Mouse (Mus musculus) kidney, adult 9 months (tissue): ENCODE measurements around the gene Eps15.

Experiments used
- DNase-seq: peaks from one replicate; pipeline ENCODE4 v3.0.0; 2022

Eps15 gene

DNA sequence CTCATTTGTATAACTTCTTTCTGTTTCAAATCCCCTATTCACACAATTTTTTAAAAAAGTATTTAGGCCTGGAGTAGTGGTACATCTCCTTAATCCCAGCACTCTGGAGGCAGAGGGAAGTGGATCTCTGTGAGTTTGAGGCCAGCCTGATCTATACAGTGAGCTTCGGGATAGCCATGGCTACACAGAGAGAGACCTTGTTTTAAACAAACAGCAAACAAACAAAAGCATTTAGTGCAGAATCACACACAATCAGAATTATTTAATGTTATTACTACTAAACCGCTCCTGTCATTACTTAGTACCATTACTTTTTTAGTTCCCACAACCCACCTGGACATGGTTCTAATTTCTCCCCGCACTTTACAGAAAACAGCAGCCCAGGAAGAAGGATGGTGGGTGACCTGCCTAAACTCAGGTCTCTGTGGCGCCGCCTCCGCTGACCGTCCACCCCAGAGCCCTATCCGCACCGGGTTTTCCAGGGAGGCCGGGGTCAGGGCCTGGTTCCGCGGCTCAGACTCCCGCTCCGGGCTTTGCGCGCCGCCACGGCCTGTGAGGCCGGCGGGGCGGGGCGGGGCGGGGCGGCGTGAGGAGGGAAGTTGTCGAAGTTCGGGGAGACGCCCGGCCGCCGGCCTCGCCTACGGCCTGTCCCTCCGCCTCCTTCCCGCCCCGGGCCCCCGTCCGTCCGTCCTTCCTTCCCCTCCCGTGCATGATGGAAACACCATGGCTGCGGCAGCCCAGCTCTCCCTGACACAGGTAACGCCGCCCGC is at the start of gene Eps15:
Gene Eps15, plus strand, starts transcription at position 580 of the 770 bp plus-strand sequence.
- DNase-seq, result peak; percentile 94

DNA sequence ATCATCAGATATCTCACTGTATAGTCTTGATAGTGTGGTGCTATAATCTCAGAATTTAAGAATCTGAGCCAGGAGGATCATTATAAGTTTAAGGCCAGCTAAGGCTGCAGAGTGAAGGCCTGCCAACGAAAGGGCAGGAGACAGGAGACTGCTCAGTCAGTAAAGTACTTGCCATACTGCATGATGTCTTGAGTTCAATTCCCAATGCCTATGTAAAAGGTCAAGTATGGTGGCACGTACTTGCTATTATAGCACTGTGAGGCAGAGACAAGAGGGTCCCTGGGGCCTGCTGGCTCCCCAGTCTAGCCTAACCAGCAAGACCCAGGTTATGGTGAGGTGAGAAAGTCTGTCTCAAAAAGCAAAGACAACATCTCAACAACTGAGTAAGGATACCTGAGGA is 45.9 kb upstream of the Eps15 start, which contains the start of gene Calr4:
Gene Calr4, plus strand, starts transcription at position 301 of the 400 bp plus-strand sequence.
- no peak for DNase-seq

DNA sequence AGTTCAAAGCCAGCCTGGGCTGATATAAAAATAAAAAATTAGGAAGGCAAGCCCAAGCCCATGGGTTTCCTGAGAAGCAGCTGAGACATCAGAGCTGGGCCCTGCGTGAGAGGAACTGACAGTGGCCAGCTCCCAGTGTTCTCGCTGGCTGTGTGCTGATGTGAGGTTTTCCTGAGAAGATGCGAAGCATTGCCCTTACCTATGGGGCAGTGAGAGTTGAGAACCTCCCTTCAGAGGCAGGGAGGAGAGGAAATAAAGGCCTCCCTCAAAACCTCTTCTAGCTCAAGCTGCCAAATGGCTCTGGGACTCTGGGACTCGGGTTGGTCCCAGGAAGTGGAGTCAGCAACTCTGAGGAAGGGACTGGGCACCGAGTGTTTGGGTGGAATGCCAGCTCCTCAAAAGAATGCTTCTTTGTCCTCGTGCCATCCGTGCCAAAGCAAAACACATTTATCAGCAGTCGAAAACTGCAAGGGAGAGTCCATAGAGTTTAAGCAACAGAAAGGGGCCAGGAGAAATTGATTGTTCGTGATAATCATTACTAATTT is 45.2 kb upstream of the Eps15 start:
- DNase-seq, result no peak

DNA sequence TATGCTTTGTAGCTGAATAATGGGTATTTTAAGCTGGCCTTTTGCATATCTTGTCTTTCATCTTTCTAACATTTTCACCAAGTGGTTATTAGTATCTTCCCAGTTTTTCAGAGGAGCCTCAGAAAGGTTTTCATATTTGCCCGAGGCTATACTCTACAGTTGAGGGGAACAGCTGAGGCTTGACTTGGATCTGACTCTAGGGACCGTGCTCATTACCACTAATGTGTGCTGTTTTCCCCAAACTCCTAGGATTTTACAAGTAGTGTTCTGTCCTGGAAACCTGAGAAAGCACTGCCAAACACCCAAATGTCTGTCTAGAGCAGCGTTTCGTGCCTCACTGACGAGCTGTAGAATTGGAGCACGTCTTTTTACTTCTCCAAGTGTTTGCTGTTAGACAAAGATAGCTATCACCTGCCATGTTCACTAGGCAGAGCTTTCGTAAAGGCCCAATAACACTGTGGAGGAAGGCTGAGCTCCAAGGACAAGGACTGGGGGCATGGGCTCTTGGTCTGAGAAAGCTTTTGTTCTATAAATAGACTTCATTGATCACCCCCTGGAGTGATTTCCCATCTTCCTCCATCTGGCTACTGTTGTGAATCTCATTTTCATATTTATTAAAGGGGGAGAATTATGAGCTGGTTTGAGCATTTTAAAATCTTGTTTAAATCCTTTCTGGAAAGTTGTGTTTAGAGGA is 43.7 kb upstream of the Eps15 start:
- no peak for DNase-seq

DNA sequence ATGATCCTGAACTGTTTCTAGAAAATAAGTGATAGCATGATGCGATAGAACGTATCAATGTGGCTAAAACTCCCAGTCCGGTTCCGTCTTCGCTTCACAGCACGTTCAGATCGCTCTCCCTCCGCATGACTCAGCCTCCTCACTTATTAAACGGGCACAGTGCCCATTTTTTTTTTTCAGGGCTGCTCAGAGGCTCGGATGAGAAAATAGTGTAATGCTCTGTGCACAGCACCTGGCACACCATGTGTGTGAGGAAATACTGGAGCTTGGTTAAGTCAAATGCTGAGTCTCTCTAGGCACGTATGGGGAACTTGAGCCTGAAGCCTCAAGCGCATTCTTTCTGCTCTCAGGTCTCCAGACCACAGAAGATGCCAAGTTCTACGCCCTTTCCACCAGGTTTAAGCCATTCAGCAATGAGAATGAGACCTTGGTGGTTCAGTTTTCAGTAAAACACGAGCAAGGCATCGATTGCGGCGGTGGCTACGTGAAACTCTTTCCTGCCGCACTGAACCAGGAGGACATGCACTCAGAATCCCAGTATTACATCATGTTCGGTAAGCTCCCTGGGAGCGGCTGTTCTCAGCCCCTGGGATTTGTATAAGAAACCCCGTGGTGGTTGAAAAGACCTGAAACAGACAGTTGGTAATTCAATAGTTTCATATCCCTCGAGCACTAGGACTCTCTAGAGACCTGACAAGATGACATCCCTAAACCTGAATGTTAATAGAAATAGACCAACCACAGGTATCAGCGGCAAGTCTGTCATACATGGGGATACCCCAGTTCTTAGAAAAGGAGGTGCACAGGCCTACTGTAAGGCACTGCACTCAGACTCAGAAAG is 41.4 kb upstream of the Eps15 start:
- peak; percentile 73 for DNase-seq

DNA sequence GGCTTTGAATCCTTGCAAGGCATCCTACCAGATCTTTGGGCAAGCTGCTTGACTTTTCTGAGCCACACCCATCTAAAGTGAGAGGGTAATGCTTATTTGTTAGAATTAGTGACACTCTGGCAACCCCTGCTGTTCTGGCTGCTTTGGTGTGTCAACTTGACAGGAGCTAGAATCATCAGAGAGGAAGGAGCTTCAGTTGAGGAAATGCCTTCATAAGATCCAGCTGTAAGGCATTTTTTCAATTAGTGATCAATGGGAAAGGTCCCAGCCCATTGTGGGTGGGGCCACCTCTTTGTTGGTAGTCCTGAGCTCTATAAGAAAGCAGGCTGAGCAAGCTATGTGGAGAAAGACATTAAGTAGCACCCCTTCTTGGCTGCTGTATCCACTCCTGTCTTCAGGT is 38.8 kb upstream of the Eps15 start:
- no peak for DNase-seq

DNA sequence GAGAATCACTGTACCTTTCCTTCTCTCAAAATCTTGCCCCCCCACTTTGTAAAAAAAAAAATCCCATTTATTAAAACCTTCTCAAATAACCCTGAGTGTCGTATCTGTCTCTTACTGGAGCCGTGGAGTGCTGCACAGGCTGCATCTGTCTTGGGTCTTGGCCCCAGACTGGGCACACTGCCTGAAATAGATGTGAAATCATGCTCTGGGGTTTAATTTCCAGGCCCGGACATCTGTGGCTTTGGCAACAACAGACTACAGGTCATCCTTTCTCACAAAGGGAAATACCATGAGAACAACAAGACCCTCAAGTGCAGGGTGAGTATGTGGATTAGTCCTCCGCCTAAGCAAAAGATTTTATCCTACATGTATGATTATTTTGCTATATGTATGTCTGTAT is 38.1 kb upstream of the Eps15 start:
- no peak for DNase-seq

DNA sequence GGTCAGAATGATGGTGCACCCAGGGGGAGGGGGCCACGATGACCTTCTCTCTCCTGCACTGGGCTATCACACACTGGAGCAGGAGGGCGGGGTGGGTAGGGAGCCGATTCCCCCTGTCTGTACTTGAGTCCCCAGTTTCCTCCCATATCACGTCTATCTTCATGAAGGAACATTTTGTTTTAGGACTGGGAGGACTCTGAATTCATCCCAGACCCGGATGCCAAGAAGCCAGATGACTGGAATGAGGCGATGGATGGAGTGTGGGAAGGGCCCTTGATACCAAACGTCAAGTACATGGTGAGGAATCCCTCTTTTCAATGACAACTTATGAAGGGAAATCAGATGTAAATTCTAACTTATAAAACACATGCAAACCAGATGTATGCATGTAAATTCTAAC is 35.6 kb upstream of the Eps15 start:
- no peak for DNase-seq

DNA sequence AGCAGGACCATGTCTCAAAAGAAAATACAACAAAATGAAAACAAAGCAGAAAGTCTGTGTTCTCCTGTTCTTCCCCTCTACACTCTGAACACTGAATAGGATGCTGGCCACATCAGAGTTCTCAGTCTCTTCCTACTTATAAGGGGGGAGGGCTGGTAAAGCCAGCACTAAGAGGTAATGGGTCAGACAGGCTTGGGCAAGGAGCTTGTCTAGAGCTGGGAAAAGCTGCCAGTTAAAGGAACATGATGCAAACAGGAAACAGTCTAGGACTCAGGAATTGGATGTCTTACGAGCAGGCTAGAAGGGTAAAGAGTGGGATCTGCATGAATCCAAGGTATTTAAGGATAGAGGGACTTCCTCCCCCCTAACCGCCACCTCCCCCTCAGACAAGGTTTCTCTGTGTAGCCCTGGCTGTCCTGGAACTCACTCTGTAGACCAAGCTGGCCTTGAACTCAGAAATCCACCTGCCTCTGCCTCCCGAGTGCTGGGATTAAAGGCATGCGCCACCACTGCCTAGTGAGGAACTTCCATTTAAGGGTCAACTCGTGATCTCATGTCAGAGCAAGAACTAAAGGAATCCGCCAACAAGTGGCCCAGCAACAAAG is 35.0 kb upstream of the Eps15 start:
- DNase-seq, result no peak

DNA sequence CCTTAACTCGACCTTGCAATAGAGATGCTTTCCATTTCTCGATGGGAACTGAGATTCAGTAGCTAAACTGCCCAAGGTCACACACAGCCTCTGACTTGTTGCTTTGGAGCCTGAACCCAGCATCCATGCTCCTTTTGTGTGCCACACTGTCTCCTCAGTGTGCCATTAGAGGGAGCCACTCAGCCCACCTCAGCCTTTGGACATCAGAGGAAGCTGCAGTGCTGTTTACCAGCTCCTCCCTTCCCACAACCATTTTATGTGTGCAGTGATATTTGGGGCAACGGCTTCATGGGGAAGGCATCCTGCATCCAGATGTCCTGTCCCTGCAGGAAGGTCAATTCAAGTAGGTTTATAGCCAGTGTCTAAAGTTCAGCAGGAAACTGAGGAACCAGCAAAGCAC is 28.5 kb upstream of the Eps15 start:
- peak; percentile 44 for DNase-seq

DNA sequence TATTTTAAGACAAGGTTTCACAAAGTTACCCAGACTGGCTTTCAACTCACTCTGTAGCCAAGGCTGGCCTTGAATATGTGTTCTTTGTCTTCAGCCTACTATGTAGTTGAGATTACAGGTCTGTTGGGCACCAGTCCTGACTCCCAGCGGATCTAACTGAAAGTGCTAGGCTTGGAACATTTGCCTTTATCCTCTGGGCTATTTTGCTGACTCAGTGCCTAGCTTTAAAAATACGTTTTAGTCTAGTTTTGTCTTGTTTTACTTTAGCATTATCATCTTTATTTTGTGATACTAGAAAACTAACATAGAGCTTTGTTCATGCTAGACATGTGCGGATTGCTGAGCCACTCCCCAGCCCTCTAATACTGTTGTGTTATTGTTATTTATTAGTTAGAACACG is 27.9 kb upstream of the Eps15 start:
- DNase-seq, result no peak

DNA sequence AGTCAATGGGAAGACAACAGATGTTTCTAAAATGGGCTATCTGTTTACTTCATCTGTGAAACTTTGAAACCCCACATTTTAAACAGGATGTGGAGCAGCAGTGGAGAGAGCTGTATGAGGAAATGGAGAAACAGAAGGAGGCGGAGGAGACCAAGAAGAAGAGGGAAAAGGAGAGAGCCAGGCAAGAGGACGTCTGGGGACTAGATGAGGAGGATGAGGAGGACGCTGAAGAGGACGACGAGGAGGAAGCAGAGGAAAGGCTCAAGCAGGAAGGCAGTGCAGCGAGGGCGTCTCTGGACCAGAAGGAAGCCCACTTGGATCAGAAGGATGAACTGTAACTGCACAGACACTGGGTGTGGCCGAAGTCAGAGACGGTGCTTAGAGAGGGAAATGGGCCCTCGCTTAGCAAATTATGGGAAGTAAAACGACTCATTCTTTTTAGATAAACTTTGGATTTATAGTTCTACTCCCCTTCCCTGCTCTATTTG is 26.4 kb upstream of the Eps15 start:
- DNase-seq, result no peak

DNA sequence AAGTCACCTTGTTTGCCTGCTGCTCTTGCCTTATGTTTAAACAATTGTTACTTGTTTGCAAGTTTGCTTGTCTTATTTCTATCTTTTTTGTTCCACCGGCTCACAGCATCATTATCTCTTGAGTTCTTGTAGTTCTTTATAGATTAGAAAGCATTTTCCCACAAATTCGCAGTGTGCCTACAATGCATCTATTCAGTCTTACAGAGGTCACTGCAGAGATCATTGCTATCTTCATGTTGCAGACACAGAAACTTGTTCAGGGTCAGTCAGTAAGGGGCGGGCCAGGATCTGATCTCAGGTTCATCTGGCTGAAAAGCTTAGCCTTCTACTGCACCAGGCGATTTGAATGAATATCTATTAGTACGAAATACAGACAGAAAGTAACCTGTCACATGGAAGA is 25.6 kb upstream of the Eps15 start:
- no peak for DNase-seq

DNA sequence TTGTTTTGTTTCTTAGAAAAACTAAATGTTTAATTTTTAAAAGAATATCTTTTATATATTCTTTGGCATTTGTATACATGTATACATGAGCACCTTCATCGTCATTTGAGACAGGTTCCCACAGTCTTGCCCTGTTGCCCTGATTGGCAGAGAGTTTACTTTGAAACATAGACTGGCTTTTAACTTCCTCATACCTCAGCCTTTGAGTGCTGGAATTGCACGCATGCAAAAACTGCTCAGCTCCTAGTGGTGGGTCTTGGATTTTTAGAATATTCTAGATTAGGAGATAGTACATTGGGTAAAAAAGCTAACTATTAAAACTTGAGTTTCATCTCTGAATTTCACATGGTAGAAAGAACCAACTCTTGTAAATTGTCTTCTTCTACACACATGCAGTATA is 24.7 kb upstream of the Eps15 start:
- no peak for DNase-seq

DNA sequence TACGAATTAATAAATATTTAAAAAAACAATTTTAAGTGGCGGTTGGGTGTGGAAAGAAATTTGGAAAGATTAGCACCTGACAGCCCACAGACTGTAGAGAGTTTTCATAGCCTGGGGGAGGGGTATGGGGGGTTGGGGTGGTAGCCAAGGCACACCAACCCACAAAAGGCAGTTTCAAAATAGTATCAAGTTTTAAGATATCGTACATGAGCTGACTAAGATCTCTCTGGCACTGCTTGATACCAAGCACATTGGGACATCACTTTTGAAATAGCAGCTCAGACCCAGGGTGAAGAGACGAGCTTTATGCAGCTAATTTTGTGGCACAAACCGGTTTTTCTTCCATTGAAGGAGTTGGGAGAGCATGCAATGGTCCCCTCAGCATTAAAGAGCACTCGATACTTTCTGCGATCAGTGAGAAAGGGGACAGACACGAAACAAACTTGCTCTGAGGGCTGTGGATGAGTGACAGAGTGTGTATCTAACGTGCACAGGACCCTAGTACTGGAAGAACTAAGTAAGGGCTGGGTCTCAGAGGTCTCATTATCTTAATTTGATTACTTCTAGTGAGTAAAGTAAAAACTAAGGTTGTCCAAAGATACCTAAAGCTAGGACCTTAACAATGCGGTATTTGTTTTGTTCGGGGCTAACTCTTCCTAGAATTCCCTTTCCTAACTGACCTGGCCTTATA is 24.2 kb upstream of the Eps15 start:
- no peak for DNase-seq

DNA sequence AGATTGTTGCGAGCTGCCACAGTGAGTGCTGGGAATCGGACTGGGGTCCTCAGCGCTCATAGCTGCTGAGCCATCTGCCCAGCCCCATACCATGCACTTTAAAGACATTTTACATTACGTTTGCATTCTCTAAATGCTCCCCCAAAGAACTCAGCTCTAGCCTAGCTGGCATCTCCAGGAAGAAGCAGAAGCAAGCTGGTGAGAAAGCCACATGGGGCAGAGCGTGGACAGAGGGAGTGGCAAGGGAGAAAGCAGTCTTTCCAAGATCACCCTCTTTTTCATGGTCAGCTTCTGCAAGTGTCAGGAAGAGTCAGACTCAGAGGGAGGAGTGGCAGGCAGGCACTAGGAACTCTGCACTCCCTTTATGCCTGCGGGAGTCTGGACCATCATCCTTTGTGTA is 23.3 kb upstream of the Eps15 start:
- DNase-seq, result no peak

DNA sequence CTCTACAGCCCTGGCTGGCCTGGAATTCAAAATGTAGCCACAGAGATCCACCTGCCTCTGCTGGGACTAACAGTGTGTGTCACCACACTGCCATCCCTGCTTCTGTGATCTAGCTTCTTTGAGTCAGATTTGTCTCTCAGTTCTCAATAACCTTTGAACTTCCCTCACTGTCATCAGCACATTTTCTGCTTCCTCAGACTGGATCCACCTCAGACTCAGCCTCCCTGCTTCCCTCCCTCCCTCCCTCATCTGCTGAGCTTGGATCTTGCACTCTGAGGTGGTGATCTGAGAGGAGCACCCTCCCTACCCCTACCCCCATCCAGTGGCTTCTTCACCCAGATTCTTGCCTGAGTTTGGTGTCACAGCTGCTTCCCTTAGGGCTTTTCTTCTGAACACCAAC is 22.4 kb upstream of the Eps15 start:
- DNase-seq, result peak; percentile 57

DNA sequence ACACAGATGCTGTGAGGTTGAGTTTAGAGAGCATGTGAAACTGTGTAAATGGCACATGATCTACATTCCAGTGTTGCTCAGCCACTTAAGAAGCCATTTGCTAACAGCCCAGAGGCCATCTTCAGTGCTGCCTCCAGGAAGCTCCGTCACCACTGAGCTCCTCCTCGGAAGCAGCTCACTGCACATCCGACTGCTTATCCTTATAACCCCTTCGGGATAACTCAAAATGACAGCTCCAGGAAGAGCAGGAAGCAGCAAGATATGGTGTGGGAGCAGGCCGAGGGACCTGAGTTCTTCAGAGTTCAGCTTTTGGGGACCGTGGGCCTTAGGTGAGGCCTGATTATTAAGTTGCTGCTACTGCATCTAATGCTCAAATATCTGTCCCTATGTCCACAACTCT is 18.0 kb upstream of the Eps15 start:
- DNase-seq, result no peak

DNA sequence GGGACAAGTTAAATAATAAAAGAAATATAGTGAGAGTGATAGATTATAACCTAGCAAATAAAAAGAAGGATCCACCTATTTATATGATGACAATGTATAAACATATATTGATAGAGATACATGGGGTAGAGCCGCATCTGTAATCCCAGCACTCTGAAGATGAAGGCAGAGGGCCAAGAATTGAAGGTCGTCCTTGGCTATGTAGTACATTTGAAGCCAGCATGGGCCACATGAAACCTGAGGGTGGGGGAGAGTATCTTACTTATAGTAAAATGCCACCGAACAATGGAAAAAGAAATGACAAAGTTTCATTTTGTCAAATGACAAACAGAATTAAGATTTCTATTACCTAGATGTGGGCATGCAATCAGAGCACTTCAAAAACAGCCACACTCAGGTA is 14.0 kb upstream of the Eps15 start:
- DNase-seq, result no peak

DNA sequence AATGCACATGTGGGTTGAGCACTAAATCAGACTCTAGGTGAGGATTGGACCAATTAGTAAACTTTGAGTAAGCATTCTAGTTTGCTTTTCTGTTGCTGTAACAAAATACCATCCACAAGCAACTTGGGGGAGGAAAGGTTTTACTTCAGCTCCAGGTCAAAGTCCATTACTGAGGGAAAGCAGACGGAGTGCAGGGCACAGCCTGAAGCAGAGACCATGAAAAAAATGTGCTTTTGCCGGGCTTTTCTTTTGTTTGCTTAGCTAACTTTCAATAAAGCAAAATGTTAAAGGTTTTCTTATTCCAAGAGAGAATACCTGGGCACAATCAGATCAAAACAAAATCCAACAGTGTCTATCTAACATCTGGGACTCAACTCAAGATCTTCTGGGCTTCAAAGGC is 13.3 kb upstream of the Eps15 start:
- DNase-seq, result peak; percentile 69

DNA sequence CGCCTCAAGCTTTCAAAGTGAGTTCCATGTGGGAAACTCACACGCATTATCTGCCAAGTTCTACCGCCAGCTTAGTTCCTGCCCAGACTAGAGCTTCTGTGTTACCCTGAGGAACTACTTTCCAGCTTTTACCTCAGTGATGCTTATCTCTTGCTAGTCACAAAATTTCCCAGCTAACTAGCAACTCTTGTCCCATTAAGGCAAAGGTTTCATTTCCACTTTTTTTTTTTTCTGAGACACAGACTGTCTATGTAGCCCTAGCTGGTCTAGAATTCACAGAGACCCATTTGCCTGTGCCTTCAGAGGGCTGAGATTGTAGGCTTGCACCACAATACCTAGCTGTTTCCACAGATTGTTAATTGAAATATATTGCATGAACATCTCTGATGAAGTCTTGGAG is 12.6 kb upstream of the Eps15 start:
- no peak for DNase-seq

DNA sequence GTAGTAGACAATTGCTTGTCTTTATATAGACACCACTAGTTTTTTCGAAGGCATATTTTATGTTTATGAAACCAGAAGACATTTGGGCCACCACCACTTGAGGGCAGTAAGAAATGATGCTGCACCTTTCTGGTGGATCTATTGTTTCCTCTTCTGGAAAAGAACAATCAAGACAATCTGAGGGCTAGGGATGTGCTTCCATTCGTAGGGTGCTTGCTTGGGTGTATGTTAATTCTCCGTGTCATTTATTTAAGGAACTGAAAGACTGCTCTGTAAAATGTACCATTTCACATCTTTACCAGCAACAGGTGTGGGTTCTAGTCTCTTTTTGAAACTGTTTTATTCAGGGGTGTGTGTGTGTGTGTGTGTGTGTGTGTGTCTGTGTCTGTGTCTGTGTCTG is 11.2 kb upstream of the Eps15 start:
- DNase-seq, result no peak
